Mouse (Mus musculus) MEL (cell line): Measurements from ENCODE around the gene Cab39l. TPM values are rescaled to one million over a fixed set of nuclear protein-coding genes. Genes with fewer than 3 reads are reported as not detected.

ENCODE experiments used
- DNase-seq: peaks from one replicate; pipeline ENCODE4 v3.0.0; 2011; ENCODE audit warnings: low read depth, low spot score
- H3K27ac ChIP-seq: 2 replicates; pipeline ENCODE4 v1.5.1; 2012; ENCODE audit warnings: low read depth, mild to moderate bottlenecking, control low read depth, low read length, moderate library complexity; ENCODE audit not compliant: control insufficient read depth
- H3K27me3 ChIP-seq, 2 experiments: fragments of 150-350 bp in 1 of 2; sonication (generic) in 1 of 2; 2 replicates each; pipeline ENCODE4 v1.6.1; 2012; ENCODE audit warnings: low read length in 2 of 2, mild to moderate bottlenecking in 2 of 2, improper control_type of control experiment in 1 of 2, moderate library complexity in 1 of 2; ENCODE audit not compliant: insufficient read depth in 2 of 2, control insufficient read depth in 1 of 2
- H3K36me3 ChIP-seq, 2 experiments: 2 replicates each; pipeline ENCODE4 v1.6.1; 2012 to 2014; ENCODE audit warnings: low read length in 2 of 2, improper control_type of control experiment in 1 of 2, inconsistent platforms in 1 of 2, mild to moderate bottlenecking in 1 of 2; ENCODE audit not compliant: insufficient read depth in 2 of 2, control insufficient read depth in 1 of 2
- H3K4me1 ChIP-seq, 2 experiments: fragments of 150-350 bp in 1 of 2; sonication (generic) in 1 of 2; 2 replicates each; pipeline ENCODE4 v1.6.1; 2012; ENCODE audit warnings: low read length in 2 of 2, improper control_type of control experiment in 1 of 2, mild to moderate bottlenecking in 1 of 2; ENCODE audit not compliant: insufficient read depth in 2 of 2, control insufficient read depth in 1 of 2
- H3K4me3 ChIP-seq, 2 experiments: fragments of 150-350 bp in 1 of 2; sonication (generic) in 1 of 2; 2 replicates each; pipeline ENCODE4 v1.5.1; 2012; ENCODE audit warnings: low read depth in 2 of 2, low read length in 2 of 2, mild to moderate bottlenecking in 2 of 2, moderate library complexity in 2 of 2, control low read depth in 1 of 2, improper control_type of control experiment in 1 of 2; ENCODE audit not compliant: control insufficient read depth in 1 of 2, insufficient read depth in 1 of 2
- H3K79me2 ChIP-seq: 2 replicates; pipeline ENCODE4 v1.6.1; 2012; ENCODE audit warnings: mild to moderate bottlenecking, low read length, moderate library complexity; ENCODE audit not compliant: control insufficient read depth, poor library complexity, insufficient read depth
- H3K9ac ChIP-seq: 2 replicates; pipeline ENCODE4 v1.6.1; 2012; ENCODE audit warnings: low read depth, mild to moderate bottlenecking, control low read depth, low read length, moderate library complexity; ENCODE audit not compliant: control insufficient read depth, poor library complexity, severe bottlenecking
- H3K9me3 ChIP-seq: fragments of 150-350 bp; sonication (generic); replicated peaks from 2 replicates; pipeline ENCODE4 v1.6.1; 2012; ENCODE audit warnings: mild to moderate bottlenecking, low read length, improper control_type of control experiment, moderate library complexity; ENCODE audit not compliant: insufficient read depth
- BHLHE40 ChIP-seq: IDR thresholded peaks from 2 replicates; pipeline ENCODE4 v1.6.1; 2012; ENCODE audit warnings: low read depth, mild to moderate bottlenecking, inconsistent platforms, low read length, improper control_type of control experiment, borderline replicate concordance
- CTCF ChIP-seq, 3 experiments: IDR thresholded peaks in 2 of 3; conservative IDR thresholded peaks in 1 of 3; 2 replicates each; pipeline ENCODE4 v1.5.1; 2011 to 2012; ENCODE audit warnings: low read length in 3 of 3, low read depth in 2 of 3, mild to moderate bottlenecking in 2 of 3, improper control_type of control experiment in 1 of 3, inconsistent platforms in 1 of 3, mixed read lengths in 1 of 3, moderate library complexity in 1 of 3; ENCODE audit not compliant: control insufficient read depth in 1 of 3, insufficient read depth in 1 of 3, poor library complexity in 1 of 3, severe bottlenecking in 1 of 3
- E2F4 ChIP-seq: IDR thresholded peaks from 2 replicates; pipeline ENCODE4 v1.6.1; 2011; ENCODE audit warnings: low read depth, low read length, improper control_type of control experiment, borderline replicate concordance
- ELF1 ChIP-seq: IDR thresholded peaks from 2 replicates; pipeline ENCODE4 v1.6.1; 2014; ENCODE audit warnings: low read depth, mild to moderate bottlenecking, inconsistent platforms, low read length, improper control_type of control experiment, moderate library complexity
- EP300 ChIP-seq, 2 experiments: IDR thresholded peaks; 2 replicates each; pipeline ENCODE4 v1.6.1; 2011; ENCODE audit warnings: improper control_type of control experiment in 2 of 2, low read length in 2 of 2, low read depth in 1 of 2, mild to moderate bottlenecking in 1 of 2
- ETS1 ChIP-seq: IDR thresholded peaks from 2 replicates; pipeline ENCODE4 v1.6.1; 2012; ENCODE audit warnings: low read depth, mild to moderate bottlenecking, inconsistent platforms, low read length, improper control_type of control experiment, moderate library complexity
- GABPA ChIP-seq: IDR thresholded peaks from 2 replicates; pipeline ENCODE4 v1.6.1; 2012; ENCODE audit warnings: low read depth, mild to moderate bottlenecking, inconsistent platforms, low read length, improper control_type of control experiment, moderate library complexity
- GATA1 ChIP-seq: IDR thresholded peaks from 2 replicates; pipeline ENCODE4 v1.6.1; 2011; ENCODE audit warnings: low read depth, low read length, improper control_type of control experiment
- HCFC1 ChIP-seq: IDR thresholded peaks from 2 replicates; pipeline ENCODE4 v1.6.1; 2012; ENCODE audit warnings: low read depth, mild to moderate bottlenecking, inconsistent platforms, low read length, improper control_type of control experiment, moderate library complexity
- KAT2A ChIP-seq: conservative IDR thresholded peaks from 2 replicates; pipeline ENCODE4 v1.6.1; 2012; ENCODE audit warnings: low read depth, low read length, improper control_type of control experiment, inconsistent platforms
- MAZ ChIP-seq: IDR thresholded peaks from 2 replicates; pipeline ENCODE4 v1.6.1; 2012; ENCODE audit warnings: low read depth, mild to moderate bottlenecking, inconsistent platforms, low read length, improper control_type of control experiment
- MEF2A ChIP-seq: IDR thresholded peaks from 2 replicates; pipeline ENCODE4 v1.6.1; 2014; ENCODE audit warnings: low read depth, mild to moderate bottlenecking, inconsistent platforms, low read length, improper control_type of control experiment; ENCODE audit not compliant: poor library complexity, insufficient replicate concordance, severe bottlenecking; ENCODE audit errors: extremely low read depth
- MYB ChIP-seq: IDR thresholded peaks from 2 replicates; pipeline ENCODE4 v1.6.1; 2011; ENCODE audit warnings: mild to moderate bottlenecking, low read depth, low read length, improper control_type of control experiment
- MYC ChIP-seq: IDR thresholded peaks from 2 replicates; pipeline ENCODE4 v1.6.1; 2011; ENCODE audit warnings: low read depth, mild to moderate bottlenecking, low read length, improper control_type of control experiment, moderate library complexity
- NRF1 ChIP-seq: IDR thresholded peaks from 2 replicates; pipeline ENCODE4 v1.6.1; 2014; ENCODE audit warnings: low read depth, mild to moderate bottlenecking, inconsistent platforms, low read length, improper control_type of control experiment, moderate library complexity; ENCODE audit not compliant: poor library complexity, insufficient read depth, severe bottlenecking
- POLR2AphosphoS2 ChIP-seq: IDR thresholded peaks from 2 replicates; pipeline ENCODE4 v1.6.1; 2011; ENCODE audit warnings: low read length, improper control_type of control experiment
- RAD21 ChIP-seq: IDR thresholded peaks from 2 replicates; pipeline ENCODE4 v1.6.1; 2011; ENCODE audit warnings: mild to moderate bottlenecking, low read depth, low read length, improper control_type of control experiment
- SIN3A ChIP-seq: IDR thresholded peaks from 2 replicates; pipeline ENCODE4 v1.6.1; 2012; ENCODE audit warnings: low read length, improper control_type of control experiment, inconsistent platforms
- SMC3 ChIP-seq: IDR thresholded peaks from 2 replicates; pipeline ENCODE4 v1.6.1; 2011; ENCODE audit warnings: low read depth, low read length, improper control_type of control experiment
- ZC3H11A ChIP-seq: IDR thresholded peaks from 2 replicates; pipeline ENCODE4 v1.6.1; 2012; ENCODE audit warnings: low read depth, mild to moderate bottlenecking, inconsistent platforms, low read length, improper control_type of control experiment
- ZKSCAN1 ChIP-seq: IDR thresholded peaks from 2 replicates; pipeline ENCODE4 v1.6.1; 2012; ENCODE audit warnings: low read depth, mild to moderate bottlenecking, inconsistent platforms, low read length, improper control_type of control experiment, moderate library complexity
- ZNF384 ChIP-seq: IDR thresholded peaks from 2 replicates; pipeline ENCODE4 v1.6.1; 2012; ENCODE audit warnings: low read depth, mild to moderate bottlenecking, inconsistent platforms, low read length, improper control_type of control experiment
- polyA plus RNA-seq, 2 experiments: library from polyadenylated mRNA; stranded (reverse) in 1 of 2; unstranded in 1 of 2; fragments of >175 nt in 1 of 2; fragments of >200 nt in 1 of 2; gene quantifications; 2 replicates each; pipeline versions ENCODE4 v1.2.1 to v1.2.4; 2012; ENCODE audit warnings: low replicate concordance in 2 of 2, low read depth in 1 of 2; ENCODE audit not compliant: insufficient read length in 2 of 2, insufficient read depth in 1 of 2, missing spikeins in 1 of 2
- total RNA-seq: library from RNA; depleted of rRNA; stranded (reverse); fragments of 300-350 nt; gene quantifications from 2 replicates; pipeline ENCODE4 v1.2.3, GENCODE M21; 2012

Gene Cab39l
- total and polyA plus RNA-seq, 3 experiments: 24.2 to 34.0 TPM; not detected in 1

- Histone ChIP-seq H3K27me3 (peaks cover 0 to 3% of the 10 kb centered on the region in 2 experiments; a peak in 2 of 4 replicates), H3K79me2 (no peaks in the 10 kb centered on the region), H3K4me1 (no peaks in the 10 kb centered on the region), H3K36me3 (no peaks in the 10 kb centered on the region), H3K27ac (no peak overlapping the region), H3K4me3 (no peak overlapping the region), H3K9me3 (no peaks in the 10 kb centered on the region), H3K9ac (no peak overlapping the region)
- DNase-seq: peak; percentile 82
- TF ChIP-seq ZKSCAN1 (no peak), NRF1 (no peak), SMC3 (peak; percentile 88), BHLHE40 (0 out of 2 replicates have a peak, but pooled peaks have one; percentile 49), MYB (no peak), POLR2AphosphoS2 (no peak), RAD21 (peak; percentile 86), HCFC1 (no peak), SIN3A (0 out of 2 replicates have a peak, but pooled peaks have one; percentile 26), GATA1 (no peak), E2F4 (no peak), EP300 (IDR thresholded peaks at IDR 0.05; ENCODE audit: low read depth in 1 of 2, low read length in 2 of 2) (no peak), ELF1 (no peak), CTCF (IDR thresholded peaks at IDR 0.05 in 2 of 3, conservative IDR thresholded peaks at IDR 0.05 in 1 of 3; ENCODE audit: control insufficient read depth in 1 of 3, insufficient read depth in 1 of 3, low read depth in 2 of 3, low read length in 3 of 3, poor library complexity in 1 of 3, severe bottlenecking in 1 of 3) (peak; percentile 65 to 84 (median 65)), MEF2A (no peak), MYC (0 out of 2 replicates have a peak, but pooled peaks have one; percentile 29), GABPA (no peak), ZNF384 (no peak), KAT2A (no peak), ETS1 (no peak), MAZ (no peak), ZC3H11A (peak; percentile 79)
These were observed 165.0 kb downstream of the Cab39l start for GRCm38 (mm10) chr14:59605671-59606353.
